Mouse (Mus musculus) WW6 (cell line): ENCODE data around the gene Rps6ka5.

Experiments used
- DNase-seq: peaks from one replicate; pipeline ENCODE4 v3.0.0-alpha.2; 2013; ENCODE audit warnings: low read depth, low spot score

The Rps6ka5 gene

GRCm38 (mm10) chr12:100660076-100660475, 66.7 kb downstream of the Rps6ka5 start:
- no peak for DNase-seq

GRCm38 (mm10) chr12:100655972-100656371, 70.8 kb downstream of the Rps6ka5 start:
- no peak for DNase-seq

GRCm38 (mm10) chr12:100641936-100642335, 84.8 kb downstream of the Rps6ka5 start:
- DNase-seq, result no peak

GRCm38 (mm10) chr12:100640726-100641125, 86.1 kb downstream of the Rps6ka5 start:
- no peak for DNase-seq

GRCm38 (mm10) chr12:100639680-100640079, 87.1 kb downstream of the Rps6ka5 start:
- DNase-seq, result peak; percentile 20

- no peak for DNase-seq
Measured at GRCm38 (mm10) chr12:100637886-100638285, 88.9 kb downstream of the Rps6ka5 start.

- no peak for DNase-seq
Measured at GRCm38 (mm10) chr12:100636733-100637132, 90.0 kb downstream of the Rps6ka5 start.

GRCm38 (mm10) chr12:100636299-100636633, 90.5 kb downstream of the Rps6ka5 start:
- DNase-seq, result no peak

GRCm38 (mm10) chr12:100635601-100636298, 91.0 kb downstream of the Rps6ka5 start:
- DNase-seq, result no peak

- DNase-seq, result no peak
Measured at GRCm38 (mm10) chr12:100633231-100633630, 93.6 kb downstream of the Rps6ka5 start.

GRCm38 (mm10) chr12:100631286-100631685, 95.5 kb downstream of the Rps6ka5 start:
- no peak for DNase-seq

GRCm38 (mm10) chr12:100629126-100629920, 97.5 kb downstream of the Rps6ka5 start:
- no peak for DNase-seq

- DNase-seq, result no peak
Measured at GRCm38 (mm10) chr12:100626991-100627677, 99.6 kb downstream of the Rps6ka5 start.

- no peak for DNase-seq
Measured at GRCm38 (mm10) chr12:100626273-100626990, 100.4 kb downstream of the Rps6ka5 start.

GRCm38 (mm10) chr12:100624854-100625447, 101.8 kb downstream of the Rps6ka5 start:
- DNase-seq, result no peak

- DNase-seq, result no peak
Measured at GRCm38 (mm10) chr12:100615251-100615650, 111.5 kb downstream of the Rps6ka5 start.

- no peak for DNase-seq
Measured at GRCm38 (mm10) chr12:100613878-100614277, 112.9 kb downstream of the Rps6ka5 start.

GRCm38 (mm10) chr12:100613192-100613700, 113.5 kb downstream of the Rps6ka5 start:
- DNase-seq, result no peak

GRCm38 (mm10) chr12:100609766-100610165, 117.0 kb downstream of the Rps6ka5 start:
- DNase-seq, result no peak

GRCm38 (mm10) chr12:100609064-100609463, 117.7 kb downstream of the Rps6ka5 start:
- no peak for DNase-seq

GRCm38 (mm10) chr12:100606733-100607132, 120.0 kb downstream of the Rps6ka5 start:
- no peak for DNase-seq
